Mouse (Mus musculus) midbrain, embryonic 16.5 days (tissue): Measurements from ENCODE around the gene Cdh26. TPM values are rescaled to one million over a fixed set of nuclear protein-coding genes. Genes with fewer than 3 reads are reported as not detected.

Source experiments
- ATAC-seq: fragments of 200-750 bp; cut with Nextera tagmentation; 2 replicates; pipeline ENCODE4 v1.8.0; 2017; ENCODE audit warnings: moderate TSS enrichment
- H3K27ac ChIP-seq: fragments of 300-500 bp; sonication (generic); 2 replicates; pipeline ENCODE4 v1.5.1; 2014; ENCODE audit warnings: mild to moderate bottlenecking, low read length, mixed read lengths
- H3K27me3 ChIP-seq: fragments of 300-500 bp; sonication (generic); 2 replicates; pipeline ENCODE4 v1.6.1; 2014; ENCODE audit warnings: low read depth, low read length, mixed read lengths; ENCODE audit not compliant: control insufficient read depth, insufficient read depth
- H3K36me3 ChIP-seq: fragments of 300-500 bp; sonication (generic); 2 replicates; pipeline ENCODE4 v1.6.1; 2014; ENCODE audit warnings: mild to moderate bottlenecking, low read length, moderate library complexity, mixed read lengths; ENCODE audit not compliant: control insufficient read depth, insufficient read depth
- H3K4me1 ChIP-seq: fragments of 300-500 bp; sonication (generic); 2 replicates; pipeline ENCODE4 v1.6.1; 2014; ENCODE audit warnings: mild to moderate bottlenecking, low read length, mixed read lengths; ENCODE audit not compliant: control insufficient read depth, insufficient read depth
- H3K4me2 ChIP-seq: fragments of 300-500 bp; sonication (generic); 2 replicates; pipeline ENCODE4 v1.6.1; 2014; ENCODE audit warnings: mild to moderate bottlenecking, low read length, mixed read lengths
- H3K4me3 ChIP-seq: fragments of 300-500 bp; sonication (generic); 2 replicates; pipeline ENCODE4 v1.5.1; 2014; ENCODE audit warnings: low read depth, mild to moderate bottlenecking, low read length, moderate library complexity, mixed read lengths
- H3K9ac ChIP-seq: fragments of 300-500 bp; sonication (generic); 2 replicates; pipeline ENCODE4 v1.6.1; 2014; ENCODE audit warnings: low read depth, low read length, mixed read lengths
- H3K9me3 ChIP-seq: fragments of 300-500 bp; sonication (generic); replicated peaks from 2 replicates; pipeline ENCODE4 v1.6.1; 2014; ENCODE audit warnings: mild to moderate bottlenecking, low read length, mixed read lengths; ENCODE audit not compliant: control insufficient read depth, poor library complexity, severe bottlenecking
- WGBS: fragments of 180-500 bp; shearing (Covaris S2); extraction: QIAGEN DNeasy Blood & Tissue Kit; methylation state at CpG from one replicate; pipeline ENCODE4 v1.1.7; 2014; 5-methylcytosine and 5-hydroxymethylcytosine counted together
- polyA plus RNA-seq: library from polyadenylated mRNA; unstranded; fragments of >200 nt; fragmentation: Nextera tagmentation; extraction: Ambion mirVana; gene quantifications from 2 replicates; pipeline ENCODE4 v1.2.1, GENCODE M21; 2015

Gene Cdh26
- polyA plus RNA-seq, 1 experiment from 2014 or later = 0.20 TPM

- no peaks in the 10 kb centered on the region for H3K27me3 ChIP-seq
- 38% methylated on average over 6 of the region's 6 CpGs for WGBS
- H3K4me2 ChIP-seq = no peak overlapping the region
- no peak overlapping the region for H3K4me3 ChIP-seq
- no peaks in the 10 kb centered on the region for H3K9me3 ChIP-seq
- no peaks in the 10 kb centered on the region for H3K36me3 ChIP-seq
- peak; percentile 76 for ATAC-seq
- H3K4me1 ChIP-seq = peaks cover 4% of the 10 kb centered on the region; the same call in 1 of the 2 replicates
- peak overlapping the region; percentile 47 for H3K27ac ChIP-seq
- H3K9ac ChIP-seq = no peak overlapping the region
Observed at GRCm38 (mm10) chr2:178507379-178508014, 77.2 kb downstream of the Cdh26 start.

- WGBS = 85% methylated on average over 6 of the region's 6 CpGs
- H3K9me3 ChIP-seq = no peaks in the 10 kb centered on the region
- no peak overlapping the region for H3K27ac ChIP-seq
- no peak overlapping the region for H3K9ac ChIP-seq
- no peak overlapping the region for H3K4me2 ChIP-seq
- H3K4me3 ChIP-seq = no peak overlapping the region
- H3K36me3 ChIP-seq = no peaks in the 10 kb centered on the region
- peaks cover 5% of the 10 kb centered on the region; the same call in 1 of the 2 replicates for H3K4me1 ChIP-seq
- no peaks in the 10 kb centered on the region for H3K27me3 ChIP-seq
- ATAC-seq = no peak
Observed at GRCm38 (mm10) chr2:178508279-178508678, 77.9 kb downstream of the Cdh26 start.

GRCm38 (mm10) chr2:178513043-178513442 is 82.7 kb downstream of the Cdh26 start:
- Histone ChIP-seq H3K4me2 (no peak overlapping the region), H3K36me3 (no peaks in the 10 kb centered on the region), H3K9me3 (no peaks in the 10 kb centered on the region), H3K4me3 (no peak overlapping the region), H3K4me1 (0 out of 2 replicates have a peak, but pooled peaks cover 2% of the 10 kb centered on the region), H3K27me3 (no peaks in the 10 kb centered on the region), H3K27ac (no peak overlapping the region; the same call in 1 of the 2 replicates), H3K9ac (no peak overlapping the region)
- no peak for ATAC-seq
- 78% methylated on average over 4 of the region's 4 CpGs for WGBS

GRCm38 (mm10) chr2:178513636-178514071 is 83.3 kb downstream of the Cdh26 start:
- no peaks in the 10 kb centered on the region for H3K27me3 ChIP-seq
- H3K27ac ChIP-seq = peak overlapping the region; percentile 7; the same call in 1 of the 2 replicates
- H3K36me3 ChIP-seq = no peaks in the 10 kb centered on the region
- no peak overlapping the region for H3K4me2 ChIP-seq
- WGBS = 61% methylated on average over 16 of the region's 16 CpGs
- no peaks in the 10 kb centered on the region for H3K9me3 ChIP-seq
- 0 out of 2 replicates have a peak, but pooled peaks cover 2% of the 10 kb centered on the region for H3K4me1 ChIP-seq
- ATAC-seq = peak; percentile 41; the same call in 1 of the 2 replicates
- no peak overlapping the region for H3K4me3 ChIP-seq
- H3K9ac ChIP-seq = no peak overlapping the region

GRCm38 (mm10) chr2:178516421-178516820 is 86.1 kb downstream of the Cdh26 start:
- Histone ChIP-seq H3K4me2 (no peak overlapping the region), H3K27ac (no peak overlapping the region), H3K36me3 (no peaks in the 10 kb centered on the region), H3K4me3 (no peak overlapping the region), H3K27me3 (no peaks in the 10 kb centered on the region), H3K9me3 (no peaks in the 10 kb centered on the region), H3K4me1 (peaks cover 2% of the 10 kb centered on the region; the same call in 1 of the 2 replicates), H3K9ac (no peak overlapping the region)
- no peak for ATAC-seq
- 81% methylated on average over 5 of the region's 5 CpGs for WGBS

- H3K9ac ChIP-seq = no peak overlapping the region
Observed at GRCm38 (mm10) chr2:178516941-178517340, 86.6 kb downstream of the Cdh26 start.

GRCm38 (mm10) chr2:178519321-178519720 is 89.0 kb downstream of the Cdh26 start:
- no peak for ATAC-seq
- Histone ChIP-seq H3K9me3 (no peaks in the 10 kb centered on the region), H3K27ac (no peak overlapping the region), H3K9ac (no peak overlapping the region), H3K4me2 (no peak overlapping the region), H3K27me3 (no peaks in the 10 kb centered on the region), H3K4me1 (peaks cover 2% of the 10 kb centered on the region), H3K36me3 (no peaks in the 10 kb centered on the region), H3K4me3 (no peak overlapping the region)
- 88% methylated on average over 4 of the region's 4 CpGs for WGBS

More at GRCm38 (mm10) chr2:178516941-178517340, 86.6 kb downstream of the Cdh26 start:
- 82% methylated on average over 9 of the region's 9 CpGs for WGBS
- Histone ChIP-seq H3K27me3 (no peaks in the 10 kb centered on the region), H3K4me3 (no peak overlapping the region), H3K27ac (no peak overlapping the region), H3K36me3 (no peaks in the 10 kb centered on the region), H3K4me2 (no peak overlapping the region), H3K9me3 (no peaks in the 10 kb centered on the region), H3K4me1 (peaks cover 2% of the 10 kb centered on the region)
- ATAC-seq = no peak

- ATAC-seq = no peak
Observed at GRCm38 (mm10) chr2:178520216-178520615, 89.9 kb downstream of the Cdh26 start.

GRCm38 (mm10) chr2:178522331-178522730 is 92.0 kb downstream of the Cdh26 start:
- Histone ChIP-seq H3K36me3 (no peaks in the 10 kb centered on the region), H3K27ac (no peak overlapping the region), H3K4me1 (peaks cover 2% of the 10 kb centered on the region), H3K9ac (no peak overlapping the region), H3K27me3 (no peaks in the 10 kb centered on the region), H3K4me2 (no peak overlapping the region), H3K4me3 (no peak overlapping the region), H3K9me3 (no peaks in the 10 kb centered on the region)
- 33% methylated on average over 4 of the region's 4 CpGs for WGBS
- ATAC-seq = no peak

More at GRCm38 (mm10) chr2:178520216-178520615, 89.9 kb downstream of the Cdh26 start:
- H3K4me3 ChIP-seq = no peak overlapping the region
- H3K36me3 ChIP-seq = no peaks in the 10 kb centered on the region
- WGBS = 62% methylated on average over 2 of the region's 2 CpGs
- no peaks in the 10 kb centered on the region for H3K9me3 ChIP-seq
- H3K9ac ChIP-seq = no peak overlapping the region
- no peak overlapping the region for H3K4me2 ChIP-seq
- no peaks in the 10 kb centered on the region for H3K27me3 ChIP-seq
- H3K27ac ChIP-seq = no peak overlapping the region; the same call in 1 of the 2 replicates
- H3K4me1 ChIP-seq = peaks cover 2% of the 10 kb centered on the region
